Mouse (Mus musculus): ENCODE data around the gene Id3. TPM values are rescaled to one million over a fixed set of nuclear protein-coding genes. Genes with fewer than 3 reads are reported as not detected.

Id3 gene
- total RNA-seq, 2 experiments from 2014 or later, result 47.4 to 77.7 TPM

Other genes starting within 250 kb of the Id3 start
- gene Cnr2, start 248.1 kb upstream of the Id3 start, total RNA-seq (2021), result 1 to 10 TPM in 1 of 2 experiments, under 1 TPM in 1; 0.93 to 1.8 TPM
- 100 to 1,000 TPM in 1 of 2 experiments, 10 to 100 TPM in 1; 95.5 to 101 TPM for gene Fuca1, start 222.8 kb upstream of the Id3 start, total RNA-seq (2021)
- 10 to 100 TPM; 53.2 to 62.3 TPM for gene Hmgcl, start 197.0 kb upstream of the Id3 start, total RNA-seq (2021)
- 10 to 100 TPM; 18.2 to 43.2 TPM for gene Gale, start 179.8 kb upstream of the Id3 start, total RNA-seq (2021)
- 10 to 100 TPM; 71.4 to 71.5 TPM for gene Lypla2, start 170.9 kb upstream of the Id3 start, total RNA-seq (2021)
- 10 to 100 TPM; 29.4 to 31.4 TPM for gene Pithd1, start 156.2 kb upstream of the Id3 start, total RNA-seq (2021)
- 10 to 100 TPM; 41.4 to 41.7 TPM for gene Eloa, start 121.7 kb upstream of the Id3 start, total RNA-seq (2021)
- 100 to 1,000 TPM; 560 to 640 TPM for gene Rpl11, start 90.1 kb upstream of the Id3 start, total RNA-seq (2021)
- gene E2f2, start 28.9 kb downstream of the Id3 start, total RNA-seq (2021), result 1 to 10 TPM; 1.9 to 3.2 TPM
- 1 to 10 TPM; 1.6 to 2.8 TPM for gene Asap3, start 62.9 kb downstream of the Id3 start, total RNA-seq (2021)
- gene Tcea3, start 104.2 kb downstream of the Id3 start, total RNA-seq (2021), result 1 to 10 TPM; 1.5 to 4.7 TPM
- 10 to 100 TPM; 15.5 to 17.2 TPM for gene Zfp46, start 141.2 kb downstream of the Id3 start, total RNA-seq (2021)
- gene Hnrnpr, start 167.4 kb downstream of the Id3 start, total RNA-seq (2021), result 10 to 100 TPM; 52.2 to 64.3 TPM